In the genomic region with DNA sequence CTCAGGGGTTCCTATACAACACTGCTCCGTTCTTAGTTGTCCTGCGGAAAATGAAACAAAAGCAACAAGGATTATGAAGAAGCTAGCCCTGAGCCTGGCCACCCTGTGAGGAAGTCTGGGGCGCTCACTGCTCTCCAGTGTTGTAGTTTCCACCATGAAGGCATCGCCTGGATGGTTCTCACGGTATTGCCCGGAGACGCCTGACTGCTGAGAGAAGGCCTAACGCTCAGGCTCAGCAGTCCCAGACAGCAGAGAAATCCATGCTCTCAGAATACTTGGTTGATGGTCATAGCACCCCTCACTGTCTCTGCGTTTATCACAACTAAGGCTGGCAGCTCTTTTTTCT, we compare ENCODE assay signal across 10 mouse cellular contexts. TPM values are rescaled to one million over a fixed set of nuclear protein-coding genes. Genes with fewer than 3 reads are reported as not detected.
A peak's percentile ranks its signal among the peaks of the same experiment; 100 is the strongest.
DNase-seq lines count a peak whose midpoint lies in the region; TF ChIP-seq lines count a peak whose summit lies in the region.
"Had no signal": no experiment of that assay in that cellular context is flagged by ENCODE, and none has a peak within 500 bp of the region (broad histone marks: within the 10 kb centered on the region; RNA-seq: fewer than 3 reads in every experiment).

No protein-coding gene starts in this region.

- no peaks in the 10 kb centered on the region for H3K9me3 ChIP-seq in embryonic facial prominence, embryonic 10.5 days
- no peaks in the 10 kb centered on the region for H3K9me3 ChIP-seq in megakaryocyte, embryonic 14.5 days
- H3K9me3 ChIP-seq: limb, embryonic 12.5 days had no signal

- no peak for DNase-seq in layer of hippocampus, adult 2 months (ENCODE audit: low spot score in 2 of 2)
- DNase-seq in layer of hippocampus, adult 9-10 months (ENCODE audit: low spot score), result no peak
- DNase-seq in WW6 (ENCODE audit: low read depth, low spot score), result peak; percentile 14
- DNase-seq in embryonic facial prominence, embryonic 10.5 days (ENCODE audit: low spot score), result no peak
- DNase-seq in right cerebral cortex, adult 18-20 months, result no peak
- no peak for DNase-seq in lung, postnatal 25 days (ENCODE audit: low spot score)
- DNase-seq in left cerebral cortex, adult 8-10 months (ENCODE audit: low spot score in 2 of 2), result no peak
- DNase-seq: thymus, postnatal 4 days had no signal

- no peak for TF ChIP-seq CTCF in layer of hippocampus, adult 2 months (conservative IDR thresholded peaks at IDR 0.05)

- no peak overlapping the region; the same call in 1 of the 2 replicates for H3K4me3 ChIP-seq in layer of hippocampus, adult 2 months
- H3K4me3 ChIP-seq in embryonic facial prominence, embryonic 10.5 days, result peak overlapping the region; percentile 18; the same call in 1 of the 2 replicates
- H3K4me3 ChIP-seq in megakaryocyte, embryonic 14.5 days (replicated peaks), result peak overlapping the region; percentile 33
- H3K4me3 ChIP-seq: limb, embryonic 12.5 days had no signal

- H3K27ac ChIP-seq in layer of hippocampus, adult 2 months, result peak overlapping the region; percentile 80
- peak overlapping the region; percentile 49 for H3K27ac ChIP-seq in embryonic facial prominence, embryonic 10.5 days (replicated peaks)
- H3K27ac ChIP-seq: limb, embryonic 12.5 days had no signal

- peaks cover 16% of the 10 kb centered on the region for H3K4me1 ChIP-seq in embryonic facial prominence, embryonic 10.5 days
- peaks cover 7% of the 10 kb centered on the region; the same call in 1 of the 2 replicates for H3K4me1 ChIP-seq in megakaryocyte, embryonic 14.5 days
- H3K4me1 ChIP-seq: limb, embryonic 12.5 days had no signal

- H3K36me3 ChIP-seq in embryonic facial prominence, embryonic 10.5 days (replicated peaks), result no peaks in the 10 kb centered on the region
- no peaks in the 10 kb centered on the region for H3K36me3 ChIP-seq in megakaryocyte, embryonic 14.5 days (replicated peaks; ENCODE audit: low read length)
- H3K36me3 ChIP-seq: limb, embryonic 12.5 days had no signal

- whole genome bisulfite sequencing in embryonic facial prominence, embryonic 10.5 days, result 47% methylated on average over 9 of the region's 9 CpGs

- H3K27me3 ChIP-seq in embryonic facial prominence, embryonic 10.5 days (replicated peaks; ENCODE audit: low read depth, poor library complexity, severe bottlenecking), result no peaks in the 10 kb centered on the region
- peaks cover 15% of the 10 kb centered on the region for H3K27me3 ChIP-seq in megakaryocyte, embryonic 14.5 days (replicated peaks)
- H3K27me3 ChIP-seq: limb, embryonic 12.5 days had no signal

RNA-seq across cellular contexts. Expression of gene Kdm7a, which starts 20.0 kb away (rescaled TPM):
- 10 to 100 TPM; 47.7 to 54.5 TPM for total RNA-seq in layer of hippocampus, adult 2 months (2021)
- polyA plus RNA-seq in embryonic facial prominence, embryonic 10.5 days (2016; fragmentation: Nextera tagmentation; extraction: Ambion mirVana), result 9.5 and 11.1 TPM in 2 replicates
- polyA plus RNA-seq in megakaryocyte, embryonic 14.5 days (2012; ENCODE audit: insufficient read depth, low replicate concordance), result 0.31 TPM in 1 of 2 replicates, not detected in the other
- 10 to 100 TPM; 28.1 to 37.5 (median 29.3) TPM for total RNA-seq in left cerebral cortex, adult 8-10 months (2022)
